Mouse (Mus musculus): ENCODE measurements around the gene Nucb2. TPM values are rescaled to one million over a fixed set of nuclear protein-coding genes. Genes with fewer than 3 reads are reported as not detected.
A peak's percentile ranks its signal among the peaks of the same experiment; 100 is the strongest.

Gene Nucb2
- polyA plus RNA-seq (2014; fragmentation: Nextera tagmentation; extraction: Ambion mirVana): 27.3 and 32.7 TPM in 2 replicates

DNA sequence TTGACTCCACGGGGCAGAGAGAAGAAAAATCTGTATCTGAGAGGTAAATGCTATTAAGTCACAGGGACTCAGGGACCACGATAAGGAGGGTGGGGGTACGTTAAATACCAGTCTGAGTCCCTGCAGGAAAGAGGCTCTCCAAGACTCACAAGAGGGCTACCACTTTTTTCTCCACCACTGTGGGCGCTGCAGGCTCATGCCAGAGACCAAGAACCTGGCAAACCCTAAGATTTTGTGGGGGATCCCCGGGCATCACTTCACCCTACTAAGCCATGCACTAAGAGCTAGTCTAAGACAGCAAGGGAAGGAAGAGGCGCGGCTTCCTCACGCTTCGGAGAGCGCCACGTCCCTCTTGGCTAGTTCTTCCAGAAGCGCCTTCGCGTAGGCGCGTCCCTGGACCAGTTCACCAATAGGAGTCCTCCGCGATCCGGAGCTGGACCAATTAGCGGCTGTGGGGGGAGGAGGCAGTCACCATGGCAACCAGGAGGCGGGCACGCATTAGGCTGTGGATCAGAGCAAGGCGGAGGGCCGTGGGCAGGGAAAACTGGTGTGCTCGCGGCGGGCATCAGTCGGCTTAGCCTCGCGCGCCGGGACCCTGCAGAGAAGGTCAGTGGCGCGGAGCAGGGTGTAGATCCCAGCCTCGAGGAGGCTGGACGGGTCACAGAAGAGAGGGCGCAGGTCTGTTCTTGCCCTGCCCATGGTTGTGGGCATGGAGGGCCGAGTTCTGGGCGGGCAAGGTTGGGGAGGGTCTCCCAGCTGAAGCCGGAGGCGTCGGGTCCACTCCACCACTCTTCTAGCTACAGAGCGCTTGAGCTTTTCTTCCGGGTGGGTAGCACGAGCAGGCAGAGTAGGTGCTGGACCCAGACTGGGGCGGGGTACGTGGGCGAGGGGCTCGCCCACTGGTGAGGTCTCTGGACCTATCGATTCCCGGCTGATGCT is at the start of gene Nucb2:
Gene Nucb2, plus strand, starts transcription at position 491 of the 939 bp plus-strand sequence.
- Histone ChIP-seq H3K4me2 (ENCODE audit: low read depth, low read length) (peak within 1 kb of the TSS; percentile 52), H3K4me1 (ENCODE audit: control insufficient read depth, insufficient read depth, low read length) (peaks cover 3% of the 10 kb centered on the region; the same call in 1 of the 2 replicates), H3K27ac (ENCODE audit: low read depth, low read length) (peak within 1 kb of the TSS; percentile 85), H3K4me3 (ENCODE audit: low read depth, low read length) (peak within 1 kb of the TSS; percentile 59), H3K27me3 (ENCODE audit: control insufficient read depth, insufficient read depth, low read length) (no peaks in the 10 kb centered on the region), H3K36me3 (ENCODE audit: control insufficient read depth, insufficient read depth, low read length) (no peaks in the 10 kb centered on the region), H3K9me3 (ENCODE audit: control insufficient read depth, low read length) (no peaks in the 10 kb centered on the region), H3K9ac (replicated peaks; ENCODE audit: low read depth, low read length) (peak within 1 kb of the TSS; percentile 90)
- peak; percentile 100 for ATAC-seq (ENCODE audit: low read depth)
- under 1% methylated on average over 50 of the region's 51 CpGs for WGBS

DNA sequence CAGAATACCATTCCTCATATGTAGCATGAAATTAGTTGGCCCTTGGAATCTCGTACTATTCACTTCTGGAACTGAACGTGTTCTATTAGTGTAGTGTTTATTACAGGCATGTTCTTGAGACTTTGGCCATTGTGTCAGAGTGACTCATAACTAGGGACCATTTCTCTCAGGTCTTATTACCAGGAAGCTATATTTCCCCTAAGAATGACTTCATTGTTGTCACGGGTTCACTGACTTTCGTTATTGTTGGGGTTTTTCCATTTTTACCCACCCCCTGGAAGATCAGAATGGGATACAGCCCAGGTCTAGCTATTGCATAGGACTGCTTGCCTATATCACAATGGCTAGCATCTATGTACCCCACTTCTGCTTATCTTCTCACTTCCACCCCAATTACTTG is 47.2 kb upstream of the Nucb2 start:
- no peak for ATAC-seq (ENCODE audit: low read depth)
- Histone ChIP-seq H3K4me2 (ENCODE audit: low read depth, low read length) (no peak overlapping the region), H3K4me1 (ENCODE audit: control insufficient read depth, insufficient read depth, low read length) (no peaks in the 10 kb centered on the region), H3K27ac (ENCODE audit: low read depth, low read length) (no peak overlapping the region), H3K36me3 (ENCODE audit: control insufficient read depth, insufficient read depth, low read length) (no peaks in the 10 kb centered on the region), H3K27me3 (ENCODE audit: control insufficient read depth, insufficient read depth, low read length) (no peaks in the 10 kb centered on the region), H3K4me3 (ENCODE audit: low read depth, low read length) (no peak overlapping the region), H3K9ac (replicated peaks; ENCODE audit: low read depth, low read length) (no peak overlapping the region), H3K9me3 (ENCODE audit: control insufficient read depth, low read length) (no peaks in the 10 kb centered on the region)
- WGBS: 83% methylated on average over 4 of the region's 4 CpGs

DNA sequence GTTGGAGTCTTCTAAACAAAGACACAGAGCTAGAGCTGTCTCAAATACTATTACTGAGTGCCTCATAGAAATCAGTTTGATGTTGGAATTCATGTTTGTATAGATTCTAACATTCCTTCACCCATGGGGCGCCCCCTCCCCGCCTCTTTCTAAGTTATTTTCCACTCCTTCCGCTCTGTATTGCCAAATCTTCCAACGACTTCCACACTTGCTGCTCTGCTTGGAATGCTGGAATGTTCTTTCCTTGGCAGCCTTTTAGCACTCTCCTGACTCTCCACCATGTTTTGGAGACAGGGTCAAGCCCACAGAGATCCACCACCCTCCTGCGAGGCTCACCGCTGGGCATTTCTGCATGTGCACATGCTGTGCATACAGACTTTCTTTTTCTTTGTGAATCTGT is 46.8 kb upstream of the Nucb2 start:
- 84% methylated on average over 6 of the region's 6 CpGs for WGBS
- no peaks in the 10 kb centered on the region for H3K36me3 ChIP-seq (ENCODE audit: control insufficient read depth, insufficient read depth, low read length)
- ATAC-seq (ENCODE audit: low read depth): no peak
- H3K9ac ChIP-seq (replicated peaks; ENCODE audit: low read depth, low read length): no peak overlapping the region
- H3K4me2 ChIP-seq (ENCODE audit: low read depth, low read length): no peak overlapping the region
- no peaks in the 10 kb centered on the region for H3K4me1 ChIP-seq (ENCODE audit: control insufficient read depth, insufficient read depth, low read length)
- H3K4me3 ChIP-seq (ENCODE audit: low read depth, low read length): no peak overlapping the region
- no peak overlapping the region for H3K27ac ChIP-seq (ENCODE audit: low read depth, low read length)
- H3K9me3 ChIP-seq (ENCODE audit: control insufficient read depth, low read length): no peaks in the 10 kb centered on the region
- no peaks in the 10 kb centered on the region for H3K27me3 ChIP-seq (ENCODE audit: control insufficient read depth, insufficient read depth, low read length)

DNA sequence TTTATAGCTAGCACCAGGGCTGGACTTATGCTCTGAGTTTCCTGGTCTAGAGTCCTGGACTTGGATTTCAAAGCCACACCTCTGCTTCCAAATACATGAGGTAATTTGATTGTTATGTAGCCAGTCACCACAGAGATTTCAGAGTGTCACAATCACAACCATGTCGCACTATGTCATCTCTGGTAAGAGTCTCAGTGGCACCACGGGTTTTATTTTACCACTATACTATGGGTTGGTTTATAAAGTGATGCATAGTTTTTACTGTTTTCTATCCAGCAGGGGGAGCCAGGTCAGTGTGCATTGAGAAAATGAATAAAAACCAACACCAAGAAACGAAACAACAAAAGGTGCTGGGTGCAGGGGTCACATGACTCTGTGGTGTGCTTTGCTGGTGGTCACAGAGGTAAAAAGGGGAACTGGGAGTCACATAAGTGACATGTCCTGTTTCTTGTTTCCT is 45.2 kb upstream of the Nucb2 start:
- Histone ChIP-seq H3K9ac (replicated peaks; ENCODE audit: low read depth, low read length) (no peak overlapping the region), H3K4me3 (ENCODE audit: low read depth, low read length) (no peak overlapping the region), H3K4me1 (ENCODE audit: control insufficient read depth, insufficient read depth, low read length) (no peaks in the 10 kb centered on the region), H3K4me2 (ENCODE audit: low read depth, low read length) (no peak overlapping the region), H3K27me3 (ENCODE audit: control insufficient read depth, insufficient read depth, low read length) (no peaks in the 10 kb centered on the region), H3K36me3 (ENCODE audit: control insufficient read depth, insufficient read depth, low read length) (no peaks in the 10 kb centered on the region), H3K9me3 (ENCODE audit: control insufficient read depth, low read length) (no peaks in the 10 kb centered on the region), H3K27ac (ENCODE audit: low read depth, low read length) (no peak overlapping the region)
- WGBS: 43% methylated on average over 3 of the region's 3 CpGs
- no peak for ATAC-seq (ENCODE audit: low read depth)

DNA sequence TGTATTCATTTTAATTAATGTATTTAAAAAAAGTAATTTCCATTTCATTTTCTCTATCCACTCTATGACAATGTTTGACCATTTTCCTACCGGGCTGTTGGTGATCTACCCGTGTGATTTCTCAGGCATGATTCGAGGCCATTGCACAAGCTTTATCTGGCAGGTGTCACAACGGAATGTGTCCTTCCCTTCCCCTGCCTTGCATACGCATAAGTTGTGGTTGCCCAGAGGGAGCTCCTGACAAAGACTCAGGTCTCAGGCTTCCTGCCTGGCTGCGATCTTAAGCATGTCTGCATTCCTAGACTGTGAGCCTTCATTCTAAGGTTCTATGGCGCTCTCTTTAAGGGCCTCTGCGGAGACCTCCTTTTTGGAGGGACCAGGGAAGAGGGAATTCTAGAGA is 42.1 kb upstream of the Nucb2 start:
- Histone ChIP-seq H3K9ac (replicated peaks; ENCODE audit: low read depth, low read length) (no peak overlapping the region), H3K9me3 (ENCODE audit: control insufficient read depth, low read length) (no peaks in the 10 kb centered on the region), H3K4me1 (ENCODE audit: control insufficient read depth, insufficient read depth, low read length) (no peaks in the 10 kb centered on the region), H3K36me3 (ENCODE audit: control insufficient read depth, insufficient read depth, low read length) (no peaks in the 10 kb centered on the region), H3K27me3 (ENCODE audit: control insufficient read depth, insufficient read depth, low read length) (no peaks in the 10 kb centered on the region), H3K27ac (ENCODE audit: low read depth, low read length) (no peak overlapping the region), H3K4me3 (ENCODE audit: low read depth, low read length) (no peak overlapping the region), H3K4me2 (ENCODE audit: low read depth, low read length) (no peak overlapping the region)
- 64% methylated on average over 8 of the region's 8 CpGs for WGBS
- ATAC-seq (ENCODE audit: low read depth): no peak

DNA sequence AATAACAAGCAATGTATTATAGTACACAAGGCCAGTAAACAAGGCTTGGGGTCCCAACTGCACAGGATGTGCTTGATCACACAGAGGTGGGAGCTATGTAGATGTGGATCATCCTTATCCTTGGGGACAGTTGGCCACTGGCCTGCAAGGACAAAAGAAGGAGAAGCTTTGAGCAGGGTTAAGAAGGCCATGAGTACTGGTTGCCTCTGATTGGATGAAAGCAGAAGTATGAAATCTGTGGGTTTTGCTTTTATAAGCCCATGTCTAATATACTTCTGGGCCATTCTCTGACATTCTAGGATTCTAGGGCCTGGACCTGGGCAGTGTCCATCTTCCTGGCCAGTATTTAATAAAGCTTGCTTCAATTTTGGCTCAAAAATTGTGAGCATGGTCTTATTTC is 28.3 kb upstream of the Nucb2 start:
- Histone ChIP-seq H3K4me1 (ENCODE audit: control insufficient read depth, insufficient read depth, low read length) (no peaks in the 10 kb centered on the region), H3K36me3 (ENCODE audit: control insufficient read depth, insufficient read depth, low read length) (no peaks in the 10 kb centered on the region), H3K27ac (ENCODE audit: low read depth, low read length) (no peak overlapping the region), H3K9ac (replicated peaks; ENCODE audit: low read depth, low read length) (no peak overlapping the region), H3K27me3 (ENCODE audit: control insufficient read depth, insufficient read depth, low read length) (no peaks in the 10 kb centered on the region), H3K4me2 (ENCODE audit: low read depth, low read length) (no peak overlapping the region), H3K4me3 (ENCODE audit: low read depth, low read length) (no peak overlapping the region), H3K9me3 (ENCODE audit: control insufficient read depth, low read length) (no peaks in the 10 kb centered on the region)
- ATAC-seq (ENCODE audit: low read depth): no peak

DNA sequence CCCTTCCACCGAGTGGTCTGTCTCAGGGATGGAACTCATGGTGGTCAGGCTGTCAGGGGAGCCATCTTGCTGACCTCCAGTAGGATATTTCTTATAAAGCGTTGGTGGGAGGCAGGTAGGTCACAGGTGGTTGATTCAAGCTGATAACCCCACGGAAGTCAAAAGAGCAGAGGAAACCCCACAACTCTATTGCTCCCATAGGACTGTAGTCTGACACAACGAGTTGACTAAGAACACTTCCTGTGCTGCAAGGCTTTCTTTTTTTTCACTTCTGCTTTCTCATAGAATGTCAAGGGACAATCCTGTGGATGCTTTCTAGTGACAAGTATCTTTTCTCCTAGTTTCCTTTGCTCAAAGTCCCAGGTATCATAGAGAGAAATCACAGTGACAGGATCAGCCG is 27.9 kb upstream of the Nucb2 start:
- no peaks in the 10 kb centered on the region for H3K4me1 ChIP-seq (ENCODE audit: control insufficient read depth, insufficient read depth, low read length)
- H3K4me2 ChIP-seq (ENCODE audit: low read depth, low read length): no peak overlapping the region
- no peaks in the 10 kb centered on the region for H3K27me3 ChIP-seq (ENCODE audit: control insufficient read depth, insufficient read depth, low read length)
- no peak overlapping the region for H3K4me3 ChIP-seq (ENCODE audit: low read depth, low read length)
- no peaks in the 10 kb centered on the region for H3K9me3 ChIP-seq (ENCODE audit: control insufficient read depth, low read length)
- no peak for ATAC-seq (ENCODE audit: low read depth)
- H3K9ac ChIP-seq (replicated peaks; ENCODE audit: low read depth, low read length): no peak overlapping the region
- no peaks in the 10 kb centered on the region for H3K36me3 ChIP-seq (ENCODE audit: control insufficient read depth, insufficient read depth, low read length)
- WGBS: 83% methylated on average over 5 of the region's 5 CpGs
- no peak overlapping the region for H3K27ac ChIP-seq (ENCODE audit: low read depth, low read length)

DNA sequence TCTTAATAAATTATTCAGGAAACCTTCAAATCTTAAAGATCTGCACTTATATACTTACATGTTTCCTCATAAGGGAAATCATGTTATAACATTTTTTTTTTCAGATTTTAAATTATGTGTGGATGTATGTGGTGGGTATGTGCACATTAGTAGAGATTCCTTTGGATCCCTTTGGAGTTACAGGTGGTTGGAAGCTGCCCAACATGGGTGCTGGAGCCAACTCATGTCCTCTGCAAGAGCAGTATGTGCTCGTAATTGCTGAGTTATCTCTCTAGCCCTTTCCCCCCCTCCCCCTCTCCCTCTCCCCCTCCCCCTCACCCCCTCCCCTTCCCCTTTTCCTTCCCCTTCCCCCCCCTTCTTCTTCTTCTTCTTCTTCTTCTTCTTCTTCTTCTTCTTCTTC is 21.1 kb upstream of the Nucb2 start:
- 83% methylated on average over 1 of the region's 1 CpGs for whole genome bisulfite sequencing
- Histone ChIP-seq H3K36me3 (ENCODE audit: control insufficient read depth, insufficient read depth, low read length) (no peaks in the 10 kb centered on the region), H3K27me3 (ENCODE audit: control insufficient read depth, insufficient read depth, low read length) (no peaks in the 10 kb centered on the region), H3K4me3 (ENCODE audit: low read depth, low read length) (no peak overlapping the region), H3K9ac (replicated peaks; ENCODE audit: low read depth, low read length) (no peak overlapping the region), H3K9me3 (ENCODE audit: control insufficient read depth, low read length) (no peaks in the 10 kb centered on the region), H3K27ac (ENCODE audit: low read depth, low read length) (no peak overlapping the region), H3K4me2 (ENCODE audit: low read depth, low read length) (no peak overlapping the region), H3K4me1 (ENCODE audit: control insufficient read depth, insufficient read depth, low read length) (no peaks in the 10 kb centered on the region)
- no peak for ATAC-seq (ENCODE audit: low read depth)

DNA sequence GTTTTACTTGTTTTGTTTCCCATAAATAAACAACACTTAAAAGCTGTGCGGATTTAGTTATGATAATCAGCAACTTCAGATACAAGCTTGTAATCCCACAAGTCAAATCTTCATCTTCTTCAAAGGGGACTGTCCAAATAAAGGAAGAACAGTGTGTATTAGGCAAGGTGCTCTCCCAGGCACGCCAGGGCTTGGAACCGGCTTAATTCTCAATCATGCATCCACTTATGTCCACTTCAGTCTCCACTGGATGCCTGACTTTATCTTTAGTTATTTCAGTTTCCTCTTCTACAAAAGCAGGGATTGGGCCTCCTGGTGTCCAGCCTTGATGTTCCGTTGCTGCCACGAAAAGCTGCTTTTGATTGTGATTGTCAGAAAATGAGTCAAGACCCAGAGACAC is 20.4 kb upstream of the Nucb2 start:
- no peak for ATAC-seq (ENCODE audit: low read depth)
- Histone ChIP-seq H3K4me1 (ENCODE audit: control insufficient read depth, insufficient read depth, low read length) (no peaks in the 10 kb centered on the region), H3K4me3 (ENCODE audit: low read depth, low read length) (no peak overlapping the region), H3K27ac (ENCODE audit: low read depth, low read length) (no peak overlapping the region), H3K36me3 (ENCODE audit: control insufficient read depth, insufficient read depth, low read length) (no peaks in the 10 kb centered on the region), H3K9ac (replicated peaks; ENCODE audit: low read depth, low read length) (no peak overlapping the region), H3K4me2 (ENCODE audit: low read depth, low read length) (no peak overlapping the region), H3K9me3 (ENCODE audit: control insufficient read depth, low read length) (no peaks in the 10 kb centered on the region), H3K27me3 (ENCODE audit: control insufficient read depth, insufficient read depth, low read length) (no peaks in the 10 kb centered on the region)
- WGBS: 88% methylated on average over 5 of the region's 5 CpGs

All from neural tube, embryonic 14.5 days (tissue).